Mouse (Mus musculus) adrenal gland, adult 18-20 months (tissue): ENCODE results near the gene Mgea5. TPM values are rescaled to one million over a fixed set of nuclear protein-coding genes. Genes with fewer than 3 reads are reported as not detected.

Source experiments
- DNase-seq, 2 experiments: peaks; one replicate each; pipeline ENCODE4 v3.0.0; 2021 to 2022; ENCODE audit warnings: low spot score in 2 of 2
- total RNA-seq, 2 experiments: library from RNA; stranded (reverse); gene quantifications; 1 replicate in 1 of 2; 2 replicates in 1 of 2; pipeline ENCODE4 v1.2.3; 2021

Gene Mgea5
- total RNA-seq, 2 experiments from 2014 or later, result 75.4 to 86.4 TPM

GRCm38 (mm10) chr19:45734762-45735161 lies 48.9 kb downstream of the Mgea5 start:
- DNase-seq, result no peak

- DNase-seq, result no peak
Observed at GRCm38 (mm10) chr19:45734191-45734590, 49.4 kb downstream of the Mgea5 start.

- DNase-seq, result no peak
Observed at GRCm38 (mm10) chr19:45733564-45733963, 50.1 kb downstream of the Mgea5 start.

- DNase-seq, result no peak
Observed at GRCm38 (mm10) chr19:45731658-45732057, 52.0 kb downstream of the Mgea5 start.

GRCm38 (mm10) chr19:45730042-45730441 lies 53.6 kb downstream of the Mgea5 start:
- DNase-seq, result no peak

- DNase-seq, result no peak
Observed at GRCm38 (mm10) chr19:45727231-45727630, 56.4 kb downstream of the Mgea5 start.

GRCm38 (mm10) chr19:45725677-45726277 lies 57.9 kb downstream of the Mgea5 start:
- DNase-seq, result no peak

- no peak for DNase-seq
Observed at GRCm38 (mm10) chr19:45722188-45722587, 61.4 kb downstream of the Mgea5 start.

GRCm38 (mm10) chr19:45718286-45718685 lies 65.4 kb downstream of the Mgea5 start:
- no peak for DNase-seq

- peak in 1 of 2 experiments; percentile 36 for DNase-seq
Observed at GRCm38 (mm10) chr19:45717493-45718220, 66.0 kb downstream of the Mgea5 start.

- no peak for DNase-seq
Observed at GRCm38 (mm10) chr19:45708704-45709103, 74.9 kb downstream of the Mgea5 start.

Other genes with a start within 250 kb of the Mgea5 start
- gene Poll, start 223.3 kb downstream of the Mgea5 start, total RNA-seq, result 10 to 100 TPM in 1 of 2 experiments, 1 to 10 TPM in 1; 9.4 to 11.0 TPM
- gene Gm17018, start 223.2 kb downstream of the Mgea5 start, total RNA-seq, result 10 to 100 TPM; 28.4 to 33.9 TPM
- gene Fbxw4, start 123.5 kb downstream of the Mgea5 start, total RNA-seq, result 10 to 100 TPM; 30.9 to 47.7 TPM
- gene Fgf8, start 40.9 kb downstream of the Mgea5 start, total RNA-seq, result not detected
- gene Npm3, start 34.2 kb downstream of the Mgea5 start, total RNA-seq, result 10 to 100 TPM; 28.5 to 30.7 TPM
- under 1 TPM in 1 of 2 experiments, not detected in 1; 0.13 TPM for gene Kcnip2, start 32.2 kb upstream of the Mgea5 start, total RNA-seq
- 10 to 100 TPM; 12.0 to 12.3 TPM for gene Armh3, start 214.7 kb upstream of the Mgea5 start, total RNA-seq
- gene Hps6, start 219.7 kb upstream of the Mgea5 start, total RNA-seq, result 10 to 100 TPM in 1 of 2 experiments, 1 to 10 TPM in 1; 9.8 to 15.1 TPM